Mouse (Mus musculus): ENCODE data around the gene Klf1. TPM values are rescaled to one million over a fixed set of nuclear protein-coding genes. Genes with fewer than 3 reads are reported as not detected.
A peak's percentile ranks its signal among the peaks of the same experiment; 100 is the strongest.
"Not testable (repeated sequence)": the region's sequence is repeated elsewhere in the genome, so short reads cannot be mapped to it uniquely, and the experiment has no call there.

Klf1 gene
- total RNA-seq, 2 experiments from 2014 or later, result not detected

GRCm38 (mm10) chr8:84907493-84907892 is 5.8 kb downstream of the Klf1 start:
- no peak for DNase-seq

- not testable (repeated sequence) for DNase-seq
Observed at GRCm38 (mm10) chr8:84907979-84908378, 6.3 kb downstream of the Klf1 start.

- DNase-seq, result peak; percentile 96
Observed at GRCm38 (mm10) chr8:84908421-84909161, 6.9 kb downstream of the Klf1 start, which contains the start of gene Dnase2a. Gene Dnase2a, plus strand, starts transcription at chr8:84908560.

GRCm38 (mm10) chr8:84909162-84909767 is 7.5 kb downstream of the Klf1 start:
- no peak for DNase-seq

- DNase-seq, result no peak
Observed at GRCm38 (mm10) chr8:84909949-84910348, 8.2 kb downstream of the Klf1 start.

GRCm38 (mm10) chr8:84910551-84910950 is 8.8 kb downstream of the Klf1 start:
- no peak for DNase-seq

- DNase-seq, result no peak
Observed at GRCm38 (mm10) chr8:84911854-84912253, 10.1 kb downstream of the Klf1 start.

GRCm38 (mm10) chr8:84912391-84912790 is 10.7 kb downstream of the Klf1 start:
- DNase-seq, result no peak

- DNase-seq, result peak; percentile 27
Observed at GRCm38 (mm10) chr8:84912895-84913501, 11.3 kb downstream of the Klf1 start.

GRCm38 (mm10) chr8:84913502-84913900 is 11.8 kb downstream of the Klf1 start:
- DNase-seq, result no peak

- no peak for DNase-seq
Observed at GRCm38 (mm10) chr8:84913960-84914359, 12.2 kb downstream of the Klf1 start.

GRCm38 (mm10) chr8:84915269-84915668 is 13.5 kb downstream of the Klf1 start:
- no peak for DNase-seq

- DNase-seq, result no peak
Observed at GRCm38 (mm10) chr8:84917781-84918180, 16.1 kb downstream of the Klf1 start.

- no peak for DNase-seq
Observed at GRCm38 (mm10) chr8:84918646-84919045, 16.9 kb downstream of the Klf1 start.

- DNase-seq, result no peak
Observed at GRCm38 (mm10) chr8:84921596-84921995, 19.9 kb downstream of the Klf1 start.

- no peak for DNase-seq
Observed at GRCm38 (mm10) chr8:84925557-84925956, 23.8 kb downstream of the Klf1 start.

- no peak for DNase-seq
Observed at GRCm38 (mm10) chr8:84927513-84927912, 25.8 kb downstream of the Klf1 start.

- DNase-seq, result peak; percentile 39
Observed at GRCm38 (mm10) chr8:84928456-84929306, 27.0 kb downstream of the Klf1 start.

- no peak for DNase-seq
Observed at GRCm38 (mm10) chr8:84930582-84930981, 28.9 kb downstream of the Klf1 start.

GRCm38 (mm10) chr8:84933767-84934559 is 32.2 kb downstream of the Klf1 start:
- DNase-seq, result no peak

- no peak for DNase-seq
Observed at GRCm38 (mm10) chr8:84934860-84935259, 33.1 kb downstream of the Klf1 start.

GRCm38 (mm10) chr8:84935489-84935888 is 33.8 kb downstream of the Klf1 start:
- no peak for DNase-seq
